19 mouse cellular contexts compared by ENCODE assay signal in the genomic region with DNA sequence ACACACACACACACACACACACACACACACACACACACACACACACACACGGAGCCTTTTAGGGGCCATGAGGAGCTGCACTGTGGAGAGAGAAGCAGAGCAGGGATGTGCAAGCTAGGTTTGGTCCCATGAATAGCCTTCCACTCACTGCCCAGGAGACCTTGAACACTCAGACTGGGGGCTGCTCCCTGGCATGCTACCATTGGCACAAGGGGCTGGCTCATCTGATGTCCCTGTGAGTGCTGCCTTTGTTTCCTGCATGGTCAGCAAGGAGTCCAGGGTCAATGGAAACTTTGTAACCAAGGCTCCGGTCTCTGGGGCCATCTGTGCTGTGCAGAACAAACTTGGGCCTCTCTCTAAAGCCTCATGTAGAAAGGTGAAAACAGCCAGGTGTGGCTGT. TPM values are rescaled to one million over a fixed set of nuclear protein-coding genes. Genes with fewer than 3 reads are reported as not detected.
DNase-seq lines count a peak whose midpoint lies in the region; ATAC-seq and TF ChIP-seq lines count a peak whose summit lies in the region.
"Had no signal": no experiment of that assay in that cellular context is flagged by ENCODE, and none has a peak within 500 bp of the region (broad histone marks: within the 10 kb centered on the region; RNA-seq: fewer than 3 reads in every experiment).

No protein-coding gene starts in this region.

- no peak overlapping the region for H3K9ac ChIP-seq in intestine, postnatal 0 days (ENCODE audit: low read depth, low read length)
- H3K9ac ChIP-seq: forebrain, embryonic 15.5 days; heart, embryonic 13.5 days; hindbrain, embryonic 12.5 days had no signal

- no peak overlapping the region for H3K4me2 ChIP-seq in intestine, postnatal 0 days (replicated peaks; ENCODE audit: low read depth)
- H3K4me2 ChIP-seq: forebrain, embryonic 15.5 days; heart, embryonic 13.5 days; hindbrain, embryonic 12.5 days had no signal

- H3K27ac ChIP-seq in cerebellum, adult 2 months (ENCODE audit: insufficient read depth, low read length): 0 out of 2 replicates have a peak overlapping the region, but pooled peaks have one; percentile 44
- H3K27ac ChIP-seq in intestine, postnatal 0 days (ENCODE audit: low read depth, low read length): no peak overlapping the region
- H3K27ac ChIP-seq: forebrain, embryonic 15.5 days; heart, embryonic 13.5 days; hindbrain, embryonic 12.5 days had no signal

- peaks cover 13% of the 10 kb centered on the region; the same call in 1 of the 2 replicates for H3K4me1 ChIP-seq in cerebellum, adult 2 months (ENCODE audit: control insufficient read depth, insufficient read depth, low read length)
- H3K4me1 ChIP-seq in megakaryocyte, embryonic 14.5 days: no peaks in the 10 kb centered on the region
- H3K4me1 ChIP-seq in intestine, postnatal 0 days (replicated peaks; ENCODE audit: control insufficient read depth, insufficient read depth, low read length): no peaks in the 10 kb centered on the region

- H3K4me3 ChIP-seq in cerebellum, adult 2 months (replicated peaks; ENCODE audit: insufficient read depth, low read depth, low read length): no peak overlapping the region
- peak overlapping the region; percentile 42 for H3K4me3 ChIP-seq in megakaryocyte, embryonic 14.5 days (replicated peaks)
- no peak overlapping the region for H3K4me3 ChIP-seq in intestine, postnatal 0 days (ENCODE audit: low read depth, low read length)
- H3K4me3 ChIP-seq: forebrain, embryonic 15.5 days; heart, embryonic 13.5 days; hindbrain, embryonic 12.5 days had no signal

- no peak for ATAC-seq in megakaryocyte, adult 5-6 weeks (ENCODE audit: poor library complexity, severe bottlenecking)
- ATAC-seq in intestine, postnatal 0 days: no peak
- ATAC-seq: CD4-positive, CD25-positive, alpha-beta regulatory T cell, adult 4 months; forebrain, embryonic 15.5 days; hindbrain, embryonic 16.5 days had no signal

- no peak for TF ChIP-seq POLR2A in cerebellum, adult 2 months (IDR thresholded peaks at IDR 0.05; ENCODE audit: borderline replicate concordance, insufficient read depth, low read length)

- 90% methylated on average over 2 of the region's 2 CpGs for WGBS in cerebellum, adult 2 months
- WGBS in intestine, postnatal 0 days: 72% methylated on average over 2 of the region's 2 CpGs

- H3K27me3 ChIP-seq in cerebellum, adult 2 months (ENCODE audit: control insufficient read depth, insufficient read depth, low read length): no peaks in the 10 kb centered on the region
- no peaks in the 10 kb centered on the region for H3K27me3 ChIP-seq in megakaryocyte, embryonic 14.5 days (replicated peaks)
- no peaks in the 10 kb centered on the region for H3K27me3 ChIP-seq in intestine, postnatal 0 days (replicated peaks; ENCODE audit: control insufficient read depth, insufficient read depth, low read length)
- H3K27me3 ChIP-seq: forebrain, embryonic 15.5 days; heart, embryonic 13.5 days; hindbrain, embryonic 12.5 days had no signal

- H3K9me3 ChIP-seq in megakaryocyte, embryonic 14.5 days: peaks cover 7% of the 10 kb centered on the region; the same call in 1 of the 2 replicates
- H3K9me3 ChIP-seq in intestine, postnatal 0 days (ENCODE audit: control insufficient read depth): no peaks in the 10 kb centered on the region
- H3K9me3 ChIP-seq: forebrain, embryonic 15.5 days; G1E; hindbrain, embryonic 12.5 days had no signal

- H3K36me3 ChIP-seq in megakaryocyte, embryonic 14.5 days (replicated peaks; ENCODE audit: low read length): peaks cover 6% of the 10 kb centered on the region
- H3K36me3 ChIP-seq in intestine, postnatal 0 days (ENCODE audit: control insufficient read depth, insufficient read depth): no peaks in the 10 kb centered on the region

- DNase-seq in adrenal gland, adult (ENCODE audit: inconsistent age in 2 of 2, low spot score in 1 of 2): peak; percentile 38 to 55
- no peak for DNase-seq in adrenal gland, adult 18-20 months (ENCODE audit: low spot score in 2 of 2)
- DNase-seq in cerebellum, adult 2 months: no peak
- DNase-seq in cerebellum, adult 8-10 months: no peak
- DNase-seq: B cell, adult 2 months; cerebellum, adult 11-12 months; cerebellum, postnatal 10 days; gastrocnemius, postnatal 36 days; heart, adult 11 months; heart, postnatal 36 days had no signal

- TF ChIP-seq CTCF in cerebellum, adult 2 months (IDR thresholded peaks at IDR 0.05; ENCODE audit: borderline replicate concordance, insufficient read depth, low read depth, low read length): no peak
- TF ChIP-seq CTCF in intestine, postnatal 0 days (IDR thresholded peaks at IDR 0.05; ENCODE audit: low read depth): no peak

RNA-seq across cellular contexts. Expression of gene Agpat4, which starts 10.5 kb away (rescaled TPM):
- 10 to 100 TPM; 33.2 to 54.3 TPM for total RNA-seq in adrenal gland, adult 18-20 months (2021)
- polyA plus RNA-seq in cerebellum, adult 2 months (2012; rRNA removed): 42.8 and 50.1 TPM in 2 replicates
- polyA plus RNA-seq in megakaryocyte, embryonic 14.5 days (2012; ENCODE audit: insufficient read depth, low replicate concordance): 1.0 TPM in 1 of 2 replicates, not detected in the other
- 8.9 and 12.8 TPM in 2 replicates for total RNA-seq in megakaryocyte, adult 5-6 weeks (2015)
- total RNA-seq in megakaryocyte, adult 5-6 weeks (2017): 11.8 and 12.1 TPM in 2 replicates
- polyA plus RNA-seq in intestine, postnatal 0 days (2015; fragmentation: Nextera tagmentation; extraction: Ambion mirVana): 5.8 and 6.9 TPM in 2 replicates

Comparison
In these comparisons a context has a peak if more than half of its experiments do, and no peak if none do; other contexts are left out.
1. DNase-seq: peak in adrenal gland, adult (2 of 2); none in adrenal gland, adult 18-20 months (0 of 2), cerebellum, adult 2 months (0 of 2) and cerebellum, adult 8-10 months (single experiment).